Mouse (Mus musculus): ENCODE results near the gene Tmem174.

The Tmem174 gene

DNA sequence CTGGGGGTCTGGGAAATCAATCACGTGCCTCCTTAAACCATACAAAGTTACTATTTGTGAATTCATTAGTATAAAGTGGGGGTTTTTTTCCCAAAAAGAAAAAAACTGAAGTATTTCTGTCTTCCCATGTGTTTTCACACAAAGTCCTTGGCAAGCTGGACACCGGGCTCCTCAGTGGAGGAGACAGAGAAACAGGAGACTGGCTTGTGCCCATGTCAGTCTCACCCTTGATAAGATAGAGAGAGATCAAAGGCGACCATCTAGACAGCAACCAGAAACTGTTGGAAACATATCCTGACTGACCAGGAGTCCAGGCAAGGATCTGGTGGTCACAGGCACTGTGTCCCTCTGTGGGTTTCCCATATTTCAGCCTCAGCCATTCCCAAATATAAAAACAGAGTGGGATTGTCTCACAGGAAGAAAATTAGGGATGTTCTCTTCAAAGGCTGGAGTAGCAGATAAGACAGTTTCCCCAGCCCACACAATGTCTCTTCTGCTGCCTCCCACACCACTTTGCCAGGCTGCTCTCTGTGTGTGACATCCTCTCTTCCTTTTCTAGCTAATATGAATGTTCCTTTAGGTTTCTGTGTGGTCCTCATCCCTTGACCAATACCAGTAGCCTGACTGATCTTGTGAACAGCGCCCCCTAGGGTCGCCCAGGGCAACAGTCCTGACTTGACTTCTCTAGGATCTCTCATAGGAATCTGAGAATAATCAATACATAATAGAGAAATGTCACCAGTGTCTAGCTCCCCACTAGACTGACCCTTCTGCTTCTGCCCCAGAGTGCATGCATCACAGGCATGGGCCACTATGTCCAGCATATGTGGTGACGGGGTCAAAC lies 3.3 kb downstream of the Tmem174 start:
- no peak for DNase-seq (ENCODE audit: low read depth, low spot score)

- no peak for DNase-seq (ENCODE audit: low read depth, low spot score)
Observed at GRCm38 (mm10) chr13:98632306-98632942, 4.8 kb downstream of the Tmem174 start.

DNA sequence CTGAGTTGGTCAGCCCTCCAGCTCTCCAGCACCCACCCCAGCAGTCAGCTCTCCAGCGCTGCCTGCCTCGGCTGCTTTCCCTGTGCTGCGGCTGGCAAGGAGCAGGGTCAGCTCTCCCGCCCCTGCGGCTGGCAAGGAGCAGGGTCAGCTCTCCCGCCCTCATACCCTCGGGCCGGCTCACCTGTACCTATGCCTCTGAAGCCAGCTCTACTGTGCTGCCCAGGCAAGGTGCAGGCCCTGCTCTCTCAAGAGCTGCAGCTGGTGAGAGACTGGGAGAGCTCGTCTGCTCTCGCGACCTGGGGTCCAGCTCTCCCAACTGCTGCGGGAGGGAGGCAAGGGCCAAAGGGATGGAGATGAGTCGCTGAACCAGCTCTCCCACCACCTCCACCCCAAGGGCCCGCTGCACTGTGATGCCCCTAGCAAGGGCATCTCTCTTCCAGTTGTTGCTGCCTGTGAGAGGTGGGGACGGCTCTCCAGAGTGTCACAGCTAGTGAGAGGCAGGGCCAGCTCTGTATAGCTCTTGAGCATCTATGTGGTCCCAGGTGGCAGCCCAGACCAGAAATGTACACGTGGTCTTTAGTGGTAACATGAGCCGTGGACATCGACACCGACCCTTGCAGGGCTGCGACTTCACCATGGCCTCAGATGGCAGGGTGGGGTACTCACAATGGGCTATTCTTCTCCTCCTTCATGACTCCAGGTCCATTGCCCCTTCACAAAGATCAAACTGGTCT lies 5.9 kb downstream of the Tmem174 start:
- DNase-seq (ENCODE audit: low read depth, low spot score), result no peak

- no peak for DNase-seq (ENCODE audit: low read depth, low spot score)
Observed at GRCm38 (mm10) chr13:98626736-98627135, 10.5 kb downstream of the Tmem174 start.

GRCm38 (mm10) chr13:98624506-98624905 lies 12.7 kb downstream of the Tmem174 start:
- no peak for DNase-seq (ENCODE audit: low read depth, low spot score)

DNA sequence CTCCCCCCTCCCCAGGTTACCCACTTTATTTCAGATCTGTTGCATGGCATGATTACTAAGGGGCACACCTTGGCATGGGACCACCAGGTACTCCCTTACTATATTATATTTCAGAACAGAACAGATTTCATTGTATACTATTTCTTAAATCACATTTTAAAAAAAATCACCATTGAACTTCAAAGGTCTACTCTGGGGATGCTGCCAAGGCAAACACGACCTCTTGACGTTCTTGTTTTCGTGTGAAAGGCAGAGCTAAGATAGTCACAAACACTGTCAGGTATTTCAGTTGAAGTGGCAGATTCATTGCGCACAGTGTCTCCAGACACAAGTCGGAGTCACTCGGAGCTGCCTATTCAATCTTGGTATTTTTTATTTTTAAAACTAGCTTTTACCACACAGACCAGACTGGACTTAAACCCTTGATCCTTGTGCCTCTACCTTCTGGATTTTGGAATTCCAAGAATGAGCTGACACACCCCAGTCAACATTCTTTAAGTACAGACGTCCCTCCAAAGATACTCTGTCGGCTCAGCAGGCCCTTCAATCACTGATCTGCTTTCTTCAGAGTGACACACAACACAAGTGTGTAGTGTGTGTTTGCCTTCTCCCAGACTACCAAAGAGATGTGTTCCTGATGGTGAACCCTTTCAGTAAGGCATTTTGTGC lies 14.2 kb downstream of the Tmem174 start:
- DNase-seq (ENCODE audit: low read depth, low spot score), result no peak

GRCm38 (mm10) chr13:98617429-98618067 lies 19.7 kb downstream of the Tmem174 start:
- DNase-seq (ENCODE audit: low read depth, low spot score), result no peak

DNA sequence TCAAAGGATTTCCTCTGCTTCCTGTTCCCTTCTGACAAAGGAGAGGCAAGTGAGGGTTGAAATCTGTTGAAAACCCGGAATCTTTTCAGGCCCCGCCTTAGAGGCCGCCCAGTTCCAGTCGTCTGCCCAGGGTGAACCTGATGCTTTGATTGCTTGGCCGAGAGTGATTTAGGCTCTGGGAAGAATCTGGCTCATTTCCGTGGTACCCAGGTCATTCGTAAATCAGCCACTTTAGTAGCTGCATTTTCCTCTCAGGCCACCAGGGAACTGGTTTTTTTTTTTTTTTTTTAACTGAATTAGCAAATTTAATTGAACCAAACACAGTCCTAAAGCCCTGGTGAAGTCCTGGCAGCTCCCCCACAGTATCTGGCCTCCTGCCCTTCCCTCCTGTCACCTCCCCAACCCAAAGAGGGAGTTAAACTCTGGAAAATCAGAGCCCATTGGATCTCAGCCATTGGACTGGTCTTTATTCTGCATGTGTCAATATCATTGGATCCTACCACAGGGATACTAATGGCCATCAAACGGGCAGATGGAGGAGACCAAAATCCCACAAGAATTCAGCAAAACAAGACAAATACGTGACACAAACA lies 29.2 kb downstream of the Tmem174 start:
- no peak for DNase-seq (ENCODE audit: low read depth, low spot score)

- DNase-seq (ENCODE audit: low read depth, low spot score), result no peak
Observed at GRCm38 (mm10) chr13:98603799-98604198, 33.4 kb downstream of the Tmem174 start.

- DNase-seq (ENCODE audit: low read depth, low spot score), result no peak
Observed at GRCm38 (mm10) chr13:98596746-98597145, 40.5 kb downstream of the Tmem174 start.

DNA sequence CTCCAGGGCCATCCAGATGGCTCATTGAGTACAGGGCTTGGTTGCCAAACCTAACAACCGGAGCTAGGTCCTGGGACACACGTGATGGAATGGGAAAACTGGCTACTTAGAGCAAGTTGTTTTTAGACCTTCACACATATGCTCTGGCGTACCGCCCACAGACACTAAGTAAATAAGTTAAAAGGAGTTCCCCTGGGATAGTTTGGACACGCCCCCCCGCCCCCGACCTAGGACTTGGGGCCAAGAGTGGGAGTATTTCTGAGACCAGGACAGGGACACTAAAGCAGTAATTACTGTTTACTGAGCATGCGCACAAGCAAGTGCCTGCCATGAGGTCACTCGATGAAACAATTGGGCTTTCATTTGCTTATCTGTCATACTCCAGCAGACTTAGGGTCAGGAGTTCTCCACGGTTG lies 42.5 kb downstream of the Tmem174 start:
- DNase-seq (ENCODE audit: low read depth, low spot score), result no peak

- DNase-seq (ENCODE audit: low read depth, low spot score), result no peak
Observed at GRCm38 (mm10) chr13:98593938-98594539, 43.2 kb downstream of the Tmem174 start.

- no peak for DNase-seq (ENCODE audit: low read depth, low spot score)
Observed at GRCm38 (mm10) chr13:98591406-98591805, 45.8 kb downstream of the Tmem174 start.

DNA sequence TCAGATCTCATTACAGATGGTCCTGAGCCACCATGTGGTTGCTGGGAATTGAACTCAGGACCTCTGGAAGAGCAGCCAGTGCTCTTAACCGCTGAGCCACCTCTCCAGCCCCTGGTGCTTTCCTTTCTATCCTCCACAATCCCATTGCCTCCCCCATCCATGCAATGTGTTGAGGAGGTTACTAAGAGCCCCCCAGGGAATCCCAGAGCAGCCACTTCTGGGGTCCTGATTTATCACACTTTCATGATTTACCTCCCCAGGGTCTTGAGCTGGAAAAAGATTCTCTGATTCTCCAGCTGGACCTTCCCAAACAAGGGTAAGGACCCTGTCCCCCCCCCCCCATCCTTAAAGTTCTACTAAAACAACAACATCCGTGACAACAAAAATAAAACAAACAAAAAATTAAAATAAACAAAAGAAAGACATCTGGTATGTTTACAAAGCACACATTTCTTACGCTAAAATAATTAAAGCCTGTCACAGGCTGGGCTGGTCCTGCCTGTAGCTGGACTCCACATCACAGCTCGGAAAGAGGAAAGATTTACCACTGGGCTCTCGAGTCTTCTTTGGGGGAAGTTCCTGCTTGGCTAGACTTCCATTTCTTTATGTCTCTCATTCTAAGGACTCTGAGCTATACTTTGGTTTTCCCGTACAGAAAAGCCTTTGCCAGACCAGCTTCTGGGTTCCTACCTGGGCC lies 46.4 kb downstream of the Tmem174 start:
- no peak for DNase-seq (ENCODE audit: low read depth, low spot score)

DNA sequence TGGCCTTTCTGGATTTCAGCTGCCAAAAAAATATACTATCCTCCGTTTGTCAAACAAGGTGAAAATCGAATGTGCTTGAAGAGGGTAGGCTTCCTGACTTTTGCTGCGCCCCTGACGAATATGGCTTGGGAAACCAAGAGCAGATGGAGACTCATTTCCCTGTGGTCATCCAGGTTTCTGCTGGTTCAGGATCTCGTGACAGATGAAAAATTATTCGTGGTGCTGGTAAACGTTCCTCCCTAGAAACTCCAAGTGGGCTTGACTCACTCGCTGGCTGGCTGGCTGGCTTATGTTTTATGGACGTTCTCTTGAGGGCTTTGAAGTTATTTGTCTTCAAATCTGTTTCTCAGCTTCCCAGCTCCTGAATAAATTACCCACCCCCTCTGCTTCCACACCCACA lies 47.6 kb downstream of the Tmem174 start:
- DNase-seq (ENCODE audit: low read depth, low spot score), result no peak

- DNase-seq (ENCODE audit: low read depth, low spot score), result peak; percentile 55
Observed at GRCm38 (mm10) chr13:98588951-98589501, 48.2 kb downstream of the Tmem174 start.

- no peak for DNase-seq (ENCODE audit: low read depth, low spot score)
Observed at GRCm38 (mm10) chr13:98588480-98588879, 48.7 kb downstream of the Tmem174 start.

DNA sequence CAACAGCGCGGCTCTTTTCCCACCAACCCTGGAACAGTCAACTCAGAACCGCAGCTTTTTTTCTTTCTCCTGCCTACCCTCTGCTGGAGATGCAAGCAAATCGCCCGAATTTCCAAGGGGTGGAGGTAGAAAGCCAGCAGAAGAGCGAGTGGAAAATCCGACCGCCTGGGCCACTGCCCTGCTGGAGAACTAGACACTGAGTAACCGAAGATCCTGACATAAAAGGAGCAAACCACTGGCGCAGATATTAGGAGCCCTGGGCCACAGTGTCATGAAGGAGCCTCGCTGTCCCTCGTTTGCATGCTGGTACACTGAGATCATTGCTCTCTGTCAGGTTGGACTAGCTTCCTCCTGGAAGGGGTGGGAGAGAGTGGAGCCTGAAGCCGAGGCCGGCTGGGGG lies 49.6 kb downstream of the Tmem174 start:
- DNase-seq (ENCODE audit: low read depth, low spot score), result no peak

GRCm38 (mm10) chr13:98586817-98587575 lies 50.2 kb downstream of the Tmem174 start:
- no peak for DNase-seq (ENCODE audit: low read depth, low spot score)

Data from retina, adult 2 months (tissue).